Mouse (Mus musculus) embryonic facial prominence, embryonic 14.5 days (tissue): ENCODE data around the gene 2210010C04Rik. TPM values are rescaled to one million over a fixed set of nuclear protein-coding genes. Genes with fewer than 3 reads are reported as not detected.
"Not testable (repeated sequence)": the region's sequence is repeated elsewhere in the genome, so short reads cannot be mapped to it uniquely, and the experiment has no call there.

ENCODE experiments used
- ATAC-seq: fragments of 200-750 bp; cut with Nextera tagmentation; 2 replicates; pipeline ENCODE4 v1.8.0; 2017; ENCODE audit warnings: low read depth, moderate number of reproducible peaks, moderate TSS enrichment
- DNase-seq: peaks from one replicate; pipeline ENCODE4 v3.0.0-alpha.2; 2015; ENCODE audit warnings: low spot score
- H3K27ac ChIP-seq: fragments of 300-500 bp; sonication (generic); replicated peaks from 2 replicates; pipeline ENCODE4 v1.5.1; 2014; ENCODE audit warnings: low read depth, mild to moderate bottlenecking, low read length, moderate library complexity
- H3K27me3 ChIP-seq: fragments of 300-500 bp; sonication (generic); replicated peaks from 2 replicates; pipeline ENCODE4 v1.6.1; 2014; ENCODE audit warnings: low read length; ENCODE audit not compliant: control insufficient read depth, insufficient read depth
- H3K36me3 ChIP-seq: fragments of 300-500 bp; sonication (generic); 2 replicates; pipeline ENCODE4 v1.6.1; 2014; ENCODE audit warnings: low read length, mixed read lengths; ENCODE audit not compliant: control insufficient read depth, insufficient read depth
- H3K4me1 ChIP-seq: fragments of 300-500 bp; sonication (generic); 2 replicates; pipeline ENCODE4 v1.6.1; 2014; ENCODE audit warnings: antibody characterized with exemption, low read length; ENCODE audit not compliant: control insufficient read depth, insufficient read depth
- H3K4me2 ChIP-seq: fragments of 300-500 bp; sonication (generic); 2 replicates; pipeline ENCODE4 v1.6.1; 2014; ENCODE audit warnings: low read depth, mild to moderate bottlenecking, low read length, moderate library complexity, mixed read lengths
- H3K4me3 ChIP-seq: fragments of 300-500 bp; sonication (generic); 2 replicates; pipeline ENCODE4 v1.5.1; 2014; ENCODE audit warnings: low read depth, mild to moderate bottlenecking, low read length
- H3K9ac ChIP-seq: fragments of 300-500 bp; sonication (generic); 2 replicates; pipeline ENCODE4 v1.6.1; 2014; ENCODE audit warnings: low read depth, mild to moderate bottlenecking, low read length, moderate library complexity, mixed read lengths
- H3K9me3 ChIP-seq: fragments of 300-500 bp; sonication (generic); 2 replicates; pipeline ENCODE4 v1.6.1; 2016; ENCODE audit warnings: low read length; ENCODE audit not compliant: control insufficient read depth
- WGBS: fragments of 180-500 bp; shearing (Covaris S2); extraction: QIAGEN DNeasy Blood & Tissue Kit; methylation state at CpG from one replicate; pipeline ENCODE4 v1.1.7; 2014; 5-methylcytosine and 5-hydroxymethylcytosine counted together
- polyA plus RNA-seq: library from polyadenylated mRNA; unstranded; fragments of >200 nt; fragmentation: Nextera tagmentation; extraction: Ambion mirVana; gene quantifications from 2 replicates; pipeline ENCODE4 v1.2.1, GENCODE M21; 2014

The 2210010C04Rik gene
- polyA plus RNA-seq, 1 experiment from 2014 or later: not detected

- H3K27me3 ChIP-seq: no peaks in the 10 kb centered on the region
- ATAC-seq (no peak), DNase-seq (no peak)
- no peaks in the 10 kb centered on the region for H3K4me1 ChIP-seq
- H3K4me2 ChIP-seq: no peak overlapping the region
- no peaks in the 10 kb centered on the region for H3K9me3 ChIP-seq
- H3K9ac ChIP-seq: no peak overlapping the region
- H3K27ac ChIP-seq: no peak overlapping the region
- no peaks in the 10 kb centered on the region for H3K36me3 ChIP-seq
- 81% methylated on average over 6 of the region's 6 CpGs for WGBS
- no peak overlapping the region for H3K4me3 ChIP-seq
Observed at GRCm38 (mm10) chr6:41032802-41033201, 2.5 kb downstream of the 2210010C04Rik start.

GRCm38 (mm10) chr6:41032231-41032630, 3.1 kb downstream of the 2210010C04Rik start:
- ATAC-seq (no peak), DNase-seq (no peak)
- H3K4me2 ChIP-seq: no peak overlapping the region
- H3K36me3 ChIP-seq: no peaks in the 10 kb centered on the region
- H3K27me3 ChIP-seq: no peaks in the 10 kb centered on the region
- H3K9ac ChIP-seq: no peak overlapping the region
- WGBS: 75% methylated on average over 3 of the region's 3 CpGs
- H3K27ac ChIP-seq: no peak overlapping the region
- no peaks in the 10 kb centered on the region for H3K9me3 ChIP-seq
- H3K4me3 ChIP-seq: no peak overlapping the region
- no peaks in the 10 kb centered on the region for H3K4me1 ChIP-seq

GRCm38 (mm10) chr6:41030821-41031220, 4.5 kb downstream of the 2210010C04Rik start:
- H3K4me2 ChIP-seq: no peak overlapping the region
- DNase-seq (no peak), ATAC-seq (no peak)
- WGBS: 87% methylated on average over 3 of the region's 3 CpGs
- no peaks in the 10 kb centered on the region for H3K36me3 ChIP-seq
- H3K9me3 ChIP-seq: no peaks in the 10 kb centered on the region
- H3K4me1 ChIP-seq: no peaks in the 10 kb centered on the region
- H3K27me3 ChIP-seq: no peaks in the 10 kb centered on the region
- H3K27ac ChIP-seq: no peak overlapping the region
- H3K9ac ChIP-seq: no peak overlapping the region
- no peak overlapping the region for H3K4me3 ChIP-seq

GRCm38 (mm10) chr6:41027053-41027452, 8.3 kb downstream of the 2210010C04Rik start:
- Histone ChIP-seq H3K4me2 (no peak overlapping the region), H3K9ac (no peak overlapping the region), H3K4me1 (no peaks in the 10 kb centered on the region), H3K4me3 (no peak overlapping the region), H3K36me3 (no peaks in the 10 kb centered on the region), H3K9me3 (no peaks in the 10 kb centered on the region), H3K27ac (no peak overlapping the region), H3K27me3 (no peaks in the 10 kb centered on the region)
- 42% methylated on average over 2 of the region's 2 CpGs for WGBS
- ATAC-seq (no peak), DNase-seq (peak; percentile 2)

GRCm38 (mm10) chr6:41025873-41026650, 9.2 kb downstream of the 2210010C04Rik start:
- WGBS: 79% methylated on average over 2 of the region's 2 CpGs
- no peaks in the 10 kb centered on the region for H3K27me3 ChIP-seq

GRCm38 (mm10) chr6:41019140-41019539, 16.2 kb downstream of the 2210010C04Rik start:
- H3K27me3 ChIP-seq: no peaks in the 10 kb centered on the region
- no peak overlapping the region for H3K4me3 ChIP-seq
- no peaks in the 10 kb centered on the region for H3K36me3 ChIP-seq
- DNase-seq (no peak), ATAC-seq (no peak)
- no peak overlapping the region for H3K4me2 ChIP-seq
- no peak overlapping the region for H3K27ac ChIP-seq
- H3K9me3 ChIP-seq: no peaks in the 10 kb centered on the region
- WGBS: 80% methylated on average over 2 of the region's 2 CpGs
- H3K4me1 ChIP-seq: no peaks in the 10 kb centered on the region
- no peak overlapping the region for H3K9ac ChIP-seq

More at GRCm38 (mm10) chr6:41025873-41026650, 9.2 kb downstream of the 2210010C04Rik start:
- Histone ChIP-seq H3K4me1 (no peaks in the 10 kb centered on the region), H3K4me3 (no peak overlapping the region), H3K4me2 (no peak overlapping the region), H3K9me3 (no peaks in the 10 kb centered on the region), H3K36me3 (no peaks in the 10 kb centered on the region), H3K9ac (no peak overlapping the region), H3K27ac (no peak overlapping the region)
- ATAC-seq (no peak), DNase-seq (no peak)

GRCm38 (mm10) chr6:41018629-41019028, 16.7 kb downstream of the 2210010C04Rik start:
- no peaks in the 10 kb centered on the region for H3K9me3 ChIP-seq
- H3K36me3 ChIP-seq: no peaks in the 10 kb centered on the region
- H3K27me3 ChIP-seq: no peaks in the 10 kb centered on the region
- H3K4me1 ChIP-seq: no peaks in the 10 kb centered on the region
- WGBS: 74% methylated on average over 2 of the region's 2 CpGs
- ATAC-seq (no peak), DNase-seq (no peak)
- H3K27ac ChIP-seq: no peak overlapping the region
- H3K9ac ChIP-seq: no peak overlapping the region
- no peak overlapping the region for H3K4me2 ChIP-seq
- H3K4me3 ChIP-seq: no peak overlapping the region

GRCm38 (mm10) chr6:41015065-41015464, 20.2 kb downstream of the 2210010C04Rik start:
- Histone ChIP-seq H3K27ac (no peak overlapping the region), H3K4me3 (no peak overlapping the region), H3K36me3 (no peaks in the 10 kb centered on the region), H3K9me3 (no peaks in the 10 kb centered on the region), H3K27me3 (no peaks in the 10 kb centered on the region), H3K9ac (no peak overlapping the region), H3K4me1 (no peaks in the 10 kb centered on the region), H3K4me2 (no peak overlapping the region)
- DNase-seq: peak; percentile 1
- WGBS: 74% methylated on average over 4 of the region's 4 CpGs
- ATAC-seq: no peak

- ATAC-seq, H3K4me1 ChIP-seq, H3K27me3 ChIP-seq, DNase-seq, H3K4me2 ChIP-seq, H3K9me3 ChIP-seq, H3K4me3 ChIP-seq, H3K27ac ChIP-seq, H3K9ac ChIP-seq, H3K36me3 ChIP-seq: not testable (repeated sequence)
Observed at GRCm38 (mm10) chr6:40999379-40999778, 35.9 kb downstream of the 2210010C04Rik start, which contains the start of gene Gm2663. Gm2663 (minus strand) TSS chr6:40999479.
